Mouse (Mus musculus) mouse trophoblast stem cell (cell line): ENCODE measurements around the gene Ptch2.

ENCODE experiments used
- in situ Hi-C, 2 experiments: fragments of 300-500 bp; cut with MseI, MboI; formaldehyde crosslinking; loops; 2 replicates in 1 of 2; 3 replicates in 1 of 2; pipeline ENCODE4 v1.15.1; 2025

Ptch2 gene

DNA sequence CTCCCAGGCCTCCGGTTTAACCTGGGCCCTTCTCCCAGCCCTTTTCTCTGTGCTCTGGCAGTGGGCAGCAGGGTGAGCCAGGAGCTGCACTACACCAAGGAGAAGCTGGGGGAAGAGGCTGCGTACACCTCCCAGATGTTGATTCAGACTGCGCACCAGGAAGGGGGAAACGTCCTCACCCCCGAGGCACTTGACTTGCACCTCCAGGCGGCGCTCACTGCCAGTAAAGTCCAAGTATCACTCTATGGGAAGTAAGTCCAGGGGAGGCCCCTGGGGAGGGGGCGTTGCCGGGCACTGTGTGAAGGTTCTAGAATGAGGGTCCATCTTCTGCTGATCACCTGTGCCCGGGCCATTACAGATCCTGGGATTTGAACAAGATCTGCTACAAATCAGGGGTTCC, 8.8 kb downstream of the Ptch2 start:
- in situ Hi-C loops: loop anchor here (5.0 kb wide), 2 partner anchors 33 to 38 kb away; no protein-coding TSS in a partner anchor

GRCm38 (mm10) chr4:117105127-117105526, 9.3 kb downstream of the Ptch2 start:
- in situ Hi-C loops: no loop called here

DNA sequence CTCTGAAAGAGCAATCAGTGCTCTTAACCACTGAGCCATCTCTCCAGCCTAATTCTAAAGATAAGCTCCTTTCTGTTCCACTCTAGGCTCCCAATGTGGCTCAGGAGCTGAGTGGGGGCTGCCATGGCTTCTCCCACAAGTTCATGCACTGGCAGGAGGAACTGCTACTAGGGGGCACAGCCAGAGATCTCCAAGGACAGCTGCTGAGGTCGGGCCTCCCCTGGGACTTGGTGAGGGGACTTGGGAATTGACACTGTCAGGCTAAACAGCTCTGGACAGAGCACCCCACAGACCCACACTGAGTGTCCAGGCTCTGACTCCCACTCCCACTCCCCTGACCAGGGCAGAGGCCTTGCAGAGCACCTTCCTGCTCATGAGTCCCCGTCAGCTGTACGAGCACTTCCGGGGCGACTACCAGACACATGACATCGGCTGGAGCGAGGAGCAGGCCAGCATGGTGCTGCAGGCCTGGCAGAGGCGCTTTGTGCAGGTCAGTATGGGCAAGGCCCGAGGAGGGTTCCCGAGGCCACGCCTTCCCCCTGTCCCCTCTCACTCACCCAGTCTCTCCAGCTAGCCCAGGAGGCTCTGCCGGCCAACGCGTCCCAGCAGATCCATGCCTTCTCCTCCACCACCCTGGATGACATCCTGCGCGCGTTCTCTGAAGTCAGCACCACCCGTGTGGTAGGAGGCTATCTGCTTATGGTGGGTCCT, 12.1 kb downstream of the Ptch2 start:
- in situ Hi-C loops: no loop called here

DNA sequence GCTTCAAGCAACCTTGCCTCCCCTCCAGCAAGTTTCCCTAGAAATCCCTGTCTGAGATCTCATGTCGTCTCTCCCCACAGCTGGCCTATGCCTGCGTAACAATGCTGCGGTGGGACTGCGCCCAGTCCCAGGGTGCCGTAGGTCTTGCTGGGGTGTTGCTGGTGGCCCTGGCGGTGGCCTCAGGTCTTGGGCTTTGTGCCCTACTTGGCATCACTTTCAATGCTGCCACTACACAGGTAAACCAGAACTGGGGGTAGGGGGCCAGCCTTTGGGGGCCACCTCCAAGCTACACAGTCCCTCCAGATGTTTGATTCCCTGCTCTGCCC, 12.6 kb downstream of the Ptch2 start:
- in situ Hi-C loops: no loop called here

DNA sequence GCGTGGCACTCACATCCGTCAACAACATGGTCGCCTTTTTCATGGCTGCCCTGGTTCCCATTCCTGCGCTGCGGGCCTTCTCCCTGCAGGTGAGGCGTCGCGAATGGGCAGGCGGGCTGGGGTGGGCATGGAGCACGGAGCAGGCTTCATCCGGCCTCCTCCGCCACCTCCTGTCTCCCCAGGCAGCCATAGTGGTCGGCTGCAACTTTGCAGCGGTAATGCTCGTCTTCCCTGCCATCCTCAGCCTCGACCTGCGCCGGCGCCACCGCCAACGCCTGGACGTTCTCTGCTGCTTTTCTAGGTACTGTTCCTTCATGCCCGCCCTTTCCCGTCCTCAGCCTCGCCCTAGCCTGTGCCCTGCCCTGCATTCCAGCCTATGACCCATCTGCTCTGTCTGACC, 13.5 kb downstream of the Ptch2 start:
- in situ Hi-C loops: no loop called here

GRCm38 (mm10) chr4:117110249-117110648, 14.4 kb downstream of the Ptch2 start:
- in situ Hi-C loops: no loop called here

- in situ Hi-C loops: no loop called here
Measured at GRCm38 (mm10) chr4:117110985-117111384, 15.1 kb downstream of the Ptch2 start.

DNA sequence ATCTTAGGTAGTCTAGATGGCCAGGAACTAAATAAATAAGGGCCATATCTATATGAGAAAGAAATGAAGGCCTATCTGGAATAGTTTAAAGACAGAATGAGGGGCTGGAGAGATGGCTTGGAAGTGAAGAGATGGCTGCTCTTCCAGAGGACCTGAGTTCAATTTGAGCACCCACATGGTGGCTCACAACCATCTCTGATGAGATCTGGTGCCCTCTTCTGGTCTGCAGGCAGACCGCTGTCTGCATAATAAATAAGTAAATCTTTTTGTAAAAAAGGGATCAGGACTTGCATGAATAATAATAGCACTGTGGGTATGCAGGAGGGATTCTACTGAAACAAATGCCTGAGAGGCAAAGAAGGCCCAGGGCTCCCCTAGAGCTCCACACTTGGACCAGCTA, 17.4 kb downstream of the Ptch2 start:
- in situ Hi-C loops: no loop called here

DNA sequence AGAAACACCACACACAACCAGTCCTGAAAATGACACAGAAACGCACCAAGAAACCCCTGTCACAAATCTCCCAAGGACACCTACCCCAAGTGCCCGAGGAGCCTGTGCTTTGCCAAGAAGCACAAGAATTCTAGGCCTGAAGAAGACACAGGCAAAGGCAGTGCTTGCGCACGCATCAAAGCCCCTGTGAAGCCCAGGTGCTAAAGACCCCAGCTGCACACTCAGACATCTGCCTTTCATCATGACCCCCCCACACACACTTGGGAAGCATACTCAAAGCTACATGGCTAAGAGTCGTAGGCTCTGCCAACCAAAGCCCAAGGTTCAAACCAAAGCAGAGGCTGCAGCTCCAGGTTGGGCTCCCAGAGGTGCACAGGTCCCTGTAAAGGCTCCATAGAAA, 19.7 kb downstream of the Ptch2 start:
- in situ Hi-C loops: no loop called here

- in situ Hi-C loops: no loop called here
Measured at GRCm38 (mm10) chr4:117117931-117118330, 22.1 kb downstream of the Ptch2 start.

DNA sequence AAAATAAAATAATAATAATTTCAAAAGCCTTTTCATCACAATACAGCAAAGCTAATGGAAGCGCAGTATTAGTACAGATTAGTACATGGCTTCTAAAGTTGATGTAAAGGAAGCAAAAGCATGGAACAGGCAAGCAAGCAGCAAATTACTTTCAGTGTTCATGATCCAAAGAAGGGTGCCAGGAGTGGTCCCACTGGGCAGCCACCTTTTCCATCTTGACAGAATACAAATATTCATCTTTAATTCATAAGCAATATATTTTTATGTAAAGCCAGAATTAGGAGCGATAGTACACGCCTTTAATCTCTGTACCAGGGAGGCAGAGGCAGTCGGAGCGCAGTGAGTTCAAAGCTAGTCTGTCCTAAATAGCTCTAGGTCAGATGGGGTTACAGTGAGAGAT, 23.8 kb downstream of the Ptch2 start:
- in situ Hi-C loops: no loop called here

DNA sequence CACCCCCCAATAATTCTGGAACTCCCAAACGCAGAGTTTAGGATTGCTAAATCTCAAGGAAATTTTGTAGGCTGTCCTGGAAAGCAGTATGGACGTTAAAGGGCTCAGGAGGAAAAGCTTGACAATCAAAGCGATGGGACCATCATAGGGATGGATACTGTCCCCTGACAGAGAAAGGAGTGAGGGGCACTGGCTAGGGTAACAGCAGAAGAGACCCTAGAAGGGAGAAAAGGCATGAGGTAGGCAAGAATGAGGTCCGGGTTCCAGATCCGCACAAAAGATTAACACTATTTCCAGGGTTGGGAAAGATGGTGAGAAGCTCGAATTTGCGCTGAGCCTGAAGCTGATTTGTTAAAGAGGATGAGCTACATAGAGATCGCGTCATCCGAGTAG, 24.2 kb downstream of the Ptch2 start:
- in situ Hi-C loops: no loop called here

GRCm38 (mm10) chr4:117120445-117121414, 24.9 kb downstream of the Ptch2 start:
- in situ Hi-C loops: no loop called here

DNA sequence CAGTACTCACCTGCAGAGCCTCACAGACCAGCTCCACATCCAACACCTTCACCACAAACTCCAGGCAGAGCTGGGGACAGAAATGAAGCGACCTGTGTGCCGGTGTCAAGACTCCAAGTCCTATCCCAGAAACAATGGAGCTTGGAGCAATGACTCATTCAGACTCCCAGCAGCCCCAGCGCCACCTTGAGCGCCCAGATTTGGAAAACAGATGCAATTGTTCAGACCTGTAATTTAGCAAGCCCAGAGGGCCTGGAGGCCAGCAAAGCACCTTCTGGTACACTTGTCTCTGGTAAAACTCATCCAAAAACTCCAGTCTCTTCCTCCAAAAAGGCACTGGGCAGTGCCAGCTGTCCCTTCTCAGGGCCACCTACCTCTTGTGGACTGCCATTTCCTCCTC, 26.3 kb downstream of the Ptch2 start:
- in situ Hi-C loops: no loop called here

DNA sequence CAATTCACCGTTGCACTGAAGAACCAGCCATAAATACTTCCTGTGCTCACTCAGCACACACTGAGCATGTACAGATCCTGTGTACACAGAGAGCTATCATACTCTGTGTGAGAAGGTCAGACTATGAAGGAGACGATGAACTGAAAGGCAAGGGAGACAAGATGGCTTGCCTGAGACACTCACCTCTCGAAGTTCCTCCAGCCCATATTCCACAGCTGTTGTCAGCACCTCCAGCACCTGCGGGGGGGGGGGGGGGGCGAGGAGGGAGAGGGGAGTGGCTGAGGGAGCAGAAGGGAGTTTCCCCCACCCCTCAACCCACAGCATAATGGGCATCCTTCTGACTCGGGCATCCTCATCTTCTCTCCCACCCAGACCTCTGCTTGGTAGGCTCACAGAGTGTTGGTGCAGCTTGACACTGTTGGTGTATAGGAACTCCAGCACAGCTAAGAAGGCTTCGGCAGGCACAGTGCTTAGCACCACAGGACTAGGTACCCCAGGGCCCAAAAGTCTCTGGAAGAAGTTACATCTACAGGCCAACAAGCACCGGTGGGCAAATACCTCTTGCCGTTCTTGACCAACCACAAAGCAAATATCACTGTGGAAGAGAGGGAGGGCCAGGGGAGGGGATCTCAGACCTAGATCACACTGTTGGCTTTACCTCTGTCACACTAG, 27.8 kb downstream of the Ptch2 start:
- in situ Hi-C loops: no loop called here

DNA sequence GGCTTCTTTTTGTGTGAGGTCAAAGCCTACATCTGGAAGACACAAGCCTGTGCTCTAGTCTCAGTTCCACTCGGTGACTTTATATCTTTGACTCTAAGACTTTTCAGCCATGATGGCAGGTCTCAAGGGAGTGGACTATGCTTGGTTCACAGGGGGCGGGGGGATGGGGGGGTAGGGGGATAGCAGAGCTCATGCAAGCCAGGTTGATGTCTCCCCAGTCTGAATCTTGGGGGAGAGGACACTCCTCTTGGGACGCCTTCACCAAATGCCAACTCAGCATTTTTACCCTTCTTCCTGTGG, 28.3 kb downstream of the Ptch2 start:
- in situ Hi-C loops: no loop called here

DNA sequence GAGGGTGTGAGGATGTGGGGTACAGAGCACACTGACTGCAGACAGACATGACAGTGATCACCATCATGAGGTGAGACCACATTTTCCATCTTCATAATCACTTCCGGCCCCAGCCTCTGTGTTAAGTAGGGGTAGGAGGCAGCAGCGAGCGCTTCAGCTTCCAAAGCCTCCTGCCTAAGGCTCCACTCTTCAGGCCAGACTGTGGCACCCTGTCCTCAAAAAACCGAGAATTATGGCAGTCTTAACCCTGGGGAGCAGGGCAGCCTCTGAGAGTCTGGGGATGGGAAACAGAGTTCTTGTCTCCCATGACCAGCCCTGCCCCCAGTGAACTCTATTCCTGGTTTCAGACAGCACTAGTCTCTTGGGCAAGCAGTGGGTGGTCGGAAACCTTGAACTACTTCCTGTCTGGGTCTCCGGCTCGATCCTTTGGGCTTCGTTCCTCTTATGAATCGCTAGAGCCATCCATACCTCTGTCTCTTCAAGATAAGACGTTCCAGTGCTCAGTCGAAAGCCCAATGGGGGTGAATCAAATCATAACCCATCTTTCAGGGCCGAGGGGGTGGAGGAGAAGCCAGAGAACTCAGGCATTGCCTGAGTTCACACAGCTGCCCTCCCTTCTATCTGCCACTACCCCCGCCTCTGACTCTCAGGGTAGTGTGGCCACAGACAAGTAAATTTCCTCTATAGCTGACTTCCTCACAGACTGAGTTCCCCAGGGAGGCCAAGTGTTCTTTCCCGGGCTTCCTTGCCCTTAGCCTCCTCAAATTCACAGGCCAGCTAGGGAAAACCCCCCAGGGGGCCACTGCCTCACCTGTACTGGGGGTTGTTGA, 28.9 kb downstream of the Ptch2 start:
- in situ Hi-C loops: no loop called here

GRCm38 (mm10) chr4:117125348-117125909, 29.6 kb downstream of the Ptch2 start, which contains the start of gene Btbd19:
Gene Btbd19, minus strand, starts transcription at chr4:117125725.
- in situ Hi-C loops: no loop called here

GRCm38 (mm10) chr4:117125910-117126674, 30.2 kb downstream of the Ptch2 start:
- in situ Hi-C loops: no loop called here

DNA sequence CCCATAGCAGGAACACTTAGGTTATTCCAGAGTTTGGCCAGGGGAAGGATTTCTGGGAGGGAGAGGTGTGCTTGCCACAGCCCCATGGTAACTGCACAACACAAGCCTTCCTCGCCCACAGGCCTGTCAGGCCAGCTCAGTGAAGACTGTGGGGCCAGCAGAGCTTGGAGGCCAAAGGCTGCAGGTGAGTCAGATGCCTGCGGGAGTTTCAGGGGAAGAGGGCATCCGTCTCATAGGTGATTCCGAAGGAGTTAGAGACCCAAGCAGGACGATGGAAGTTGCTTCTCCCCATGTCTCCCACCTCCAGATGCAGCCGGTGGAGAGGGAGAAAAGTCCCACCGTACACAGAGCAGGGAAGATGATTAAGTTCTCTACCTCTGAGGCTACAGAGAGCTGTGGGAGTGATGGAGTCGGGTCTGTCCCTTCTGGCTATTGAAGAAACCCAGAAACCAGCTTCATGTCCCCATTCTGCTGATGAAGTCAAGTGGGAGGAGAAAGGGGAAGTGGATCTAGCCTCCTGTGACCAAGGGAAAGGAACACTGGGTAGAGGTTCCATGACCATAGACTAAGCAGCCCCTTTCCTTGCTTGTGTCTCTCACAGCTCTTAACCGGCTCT, 30.9 kb downstream of the Ptch2 start, which contains the start of gene Tctex1d4:
TSS of gene Tctex1d4 (plus strand) at position 120 of the 616 bp plus-strand sequence.
- in situ Hi-C loops: no loop called here
